Mouse (Mus musculus): ENCODE results near the gene Camp.

The Camp gene

DNA sequence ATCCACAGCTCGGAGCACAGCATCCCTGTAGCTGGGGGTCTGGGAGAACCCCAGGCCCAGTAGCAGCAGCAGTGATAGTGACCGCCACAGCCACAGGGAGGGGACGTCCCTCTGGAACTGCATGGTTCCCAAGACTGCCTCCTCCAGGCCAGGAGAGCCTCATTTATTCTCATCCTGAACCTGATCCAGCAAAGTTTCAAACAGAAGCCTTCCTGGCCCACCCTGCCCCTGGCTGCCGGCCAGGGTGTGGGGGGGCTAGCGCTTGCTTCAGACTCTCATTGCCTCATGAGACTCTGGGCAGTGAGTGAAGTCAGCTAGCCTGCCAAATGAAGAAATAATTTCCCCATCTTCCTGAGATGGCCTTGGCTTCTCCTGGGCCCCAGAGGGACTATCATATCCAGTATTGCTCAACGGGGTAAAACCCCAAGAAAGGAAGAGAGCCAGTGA, at the start of gene Camp:
TSS of gene Camp (minus strand) at position 306 of the 447 bp plus-strand sequence.
- DNase-seq (ENCODE audit: low spot score in 2 of 2) = no peak

DNA sequence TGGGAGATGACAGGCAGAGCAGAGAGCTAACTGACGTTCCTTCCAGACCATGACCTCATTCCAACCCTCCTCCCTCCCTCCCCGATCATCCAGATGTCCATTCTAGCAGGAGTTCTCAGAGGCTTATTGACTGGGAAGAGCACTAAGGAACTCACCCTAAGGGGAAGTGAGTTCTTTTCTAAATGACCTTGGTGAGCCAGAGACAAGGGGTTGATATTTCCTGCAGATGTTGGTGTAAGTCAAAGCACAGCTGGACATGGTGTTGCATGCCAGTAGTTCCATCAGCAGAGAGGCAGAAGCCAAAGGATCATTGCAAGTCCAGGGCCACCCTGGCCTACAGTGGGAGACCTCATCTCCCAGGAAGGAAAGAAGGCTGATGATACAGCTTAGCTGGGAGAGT, 48.6 kb upstream of the Camp start:
- DNase-seq (ENCODE audit: low spot score in 2 of 2) = no peak

DNA sequence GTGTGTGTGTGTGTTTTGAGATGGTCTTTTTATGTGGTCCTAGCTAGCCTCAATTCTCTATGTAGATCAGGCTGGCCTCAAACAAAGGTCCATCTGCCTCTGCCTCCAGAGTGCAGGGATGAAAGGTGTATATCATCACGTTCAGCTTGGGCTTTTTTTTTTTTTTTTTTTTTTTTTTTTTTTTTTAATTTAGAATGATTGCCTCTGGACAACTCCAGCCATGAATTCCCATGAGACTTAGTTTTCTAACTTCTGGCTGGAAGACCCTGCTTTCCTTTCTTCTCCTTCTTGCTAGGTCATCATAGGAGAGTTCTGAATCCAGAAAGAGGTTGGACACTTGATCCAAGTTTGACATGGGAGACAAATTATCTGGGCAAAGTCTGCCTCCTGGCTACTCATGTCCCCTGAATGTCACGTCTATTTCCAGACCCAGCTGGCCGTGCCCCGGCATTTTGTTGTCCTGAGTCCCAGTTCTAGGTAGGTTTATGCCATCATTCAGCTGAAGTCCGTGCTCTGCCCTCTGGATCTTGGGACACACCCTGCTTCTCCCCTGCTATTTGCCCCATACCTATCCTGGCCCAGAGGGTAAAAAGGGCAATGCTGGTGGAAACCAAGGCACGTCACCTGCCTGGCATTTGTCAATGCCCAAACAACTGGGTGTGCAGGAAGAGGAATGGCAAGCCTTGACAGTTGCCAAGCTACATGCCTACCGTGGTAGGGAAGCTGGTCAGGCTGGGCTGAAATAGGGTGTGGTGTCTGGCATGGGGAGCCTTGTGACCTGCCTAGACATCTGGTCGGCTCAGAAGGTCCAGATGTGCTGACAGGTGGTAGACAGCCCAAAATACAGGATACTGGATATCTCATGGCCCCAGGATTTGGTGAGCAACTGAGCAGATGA, 47.1 kb upstream of the Camp start:
- no peak for DNase-seq (ENCODE audit: low spot score in 2 of 2)

DNA sequence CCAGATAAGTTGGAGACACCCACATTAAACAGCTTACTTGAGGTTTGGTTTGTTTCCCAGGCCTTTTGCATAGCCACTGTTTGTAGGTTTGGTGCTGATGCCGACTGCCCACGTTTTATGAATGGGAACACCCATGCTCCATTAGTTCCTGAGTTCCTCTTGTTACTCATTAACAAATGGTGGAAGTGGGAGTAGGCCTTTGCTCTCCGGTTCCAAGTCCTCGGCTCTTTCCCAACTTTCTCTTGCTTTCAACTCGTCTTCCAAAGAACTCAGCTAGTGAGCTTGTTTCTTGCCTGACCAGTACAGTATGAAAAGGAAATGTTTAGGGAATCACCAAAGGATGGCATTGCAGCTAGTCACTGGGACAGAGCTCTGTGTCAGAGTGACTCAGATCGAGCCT, 46.2 kb upstream of the Camp start:
- DNase-seq (ENCODE audit: low spot score in 2 of 2) = no peak

DNA sequence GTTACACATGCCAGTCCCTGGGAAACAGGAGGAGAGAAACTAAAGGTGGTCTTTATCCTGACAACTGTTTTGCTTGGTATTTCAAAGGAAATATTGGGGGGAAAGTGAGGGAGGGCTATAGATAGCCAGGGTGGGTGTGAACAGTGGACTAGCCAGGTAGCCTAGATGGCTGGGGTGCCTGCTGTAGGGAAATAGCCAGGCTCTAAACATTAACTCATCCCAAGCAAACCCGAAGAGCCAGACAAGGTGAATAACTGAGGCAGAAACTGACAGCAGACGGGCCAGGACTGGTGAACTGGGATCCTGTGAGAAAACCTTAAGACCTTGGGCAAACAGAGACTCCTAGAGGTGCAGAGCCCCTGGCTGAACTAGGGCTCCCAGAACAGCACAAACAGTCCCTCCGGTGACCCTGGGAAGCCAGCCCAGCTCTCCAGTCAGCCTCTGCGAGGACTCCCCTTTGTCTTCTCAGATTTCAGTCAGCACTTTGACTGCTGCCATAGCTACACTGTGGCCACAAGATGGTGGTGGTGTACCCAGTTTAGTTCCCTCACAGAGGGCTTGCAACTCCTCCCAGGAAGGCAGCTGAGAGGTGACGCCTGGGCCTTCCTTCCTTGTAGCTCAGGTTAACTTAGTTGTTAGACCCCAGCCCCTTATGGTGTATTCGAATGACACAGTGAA, 45.1 kb upstream of the Camp start:
- DNase-seq (ENCODE audit: low spot score in 2 of 2) = peak in 1 of 2 experiments; percentile 28

DNA sequence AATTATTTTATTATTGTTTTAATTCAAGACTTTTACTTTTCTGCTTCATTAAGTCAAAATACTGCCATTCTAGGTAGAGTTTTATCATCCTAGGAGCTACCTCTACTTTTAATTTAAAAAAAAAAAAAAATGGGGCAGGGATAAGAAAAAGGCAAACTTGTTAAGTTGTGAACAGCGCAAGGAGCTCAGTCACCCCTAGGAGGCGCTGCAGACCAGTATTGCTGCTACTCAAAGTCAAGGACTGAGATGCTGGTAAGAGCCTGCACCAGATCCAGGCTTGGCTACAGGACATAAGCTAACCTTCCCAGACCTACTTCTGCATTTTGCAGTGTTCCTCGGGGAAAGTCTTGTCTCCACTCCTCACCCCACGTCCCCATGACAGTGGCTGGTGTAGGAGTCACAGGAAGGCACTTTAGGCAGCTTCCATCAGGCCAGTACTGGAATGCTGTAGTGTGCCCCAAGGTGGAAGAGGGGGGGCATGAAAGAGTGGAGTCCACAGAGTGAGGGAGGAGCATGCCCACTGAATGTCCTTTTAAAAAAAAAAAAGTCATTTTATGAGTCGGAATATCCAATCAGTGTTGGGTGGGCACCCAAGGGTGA, 43.3 kb upstream of the Camp start:
- peak; percentile 43 to 64 for DNase-seq (ENCODE audit: low spot score in 2 of 2)

DNA sequence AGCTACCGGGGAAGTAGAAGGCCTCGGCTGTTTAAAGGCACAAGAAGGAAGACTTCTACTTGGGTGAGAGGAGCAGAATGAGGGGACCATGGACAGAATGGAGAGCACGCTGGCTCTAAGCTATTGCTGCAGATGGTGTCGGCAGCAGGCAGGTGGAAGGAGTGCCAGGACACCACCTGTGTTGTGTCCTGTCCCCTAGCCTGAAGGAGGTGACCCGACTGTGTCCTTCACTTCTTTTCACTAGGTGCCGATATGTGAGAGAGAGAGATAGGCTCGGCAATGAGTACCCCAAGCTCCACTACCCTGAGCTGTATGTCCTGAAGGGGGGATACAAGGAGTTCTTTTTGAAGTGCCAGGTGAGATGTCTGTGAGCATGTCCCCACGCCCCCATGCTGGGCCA, 42.1 kb upstream of the Camp start:
- no peak for DNase-seq (ENCODE audit: low spot score in 2 of 2)

DNA sequence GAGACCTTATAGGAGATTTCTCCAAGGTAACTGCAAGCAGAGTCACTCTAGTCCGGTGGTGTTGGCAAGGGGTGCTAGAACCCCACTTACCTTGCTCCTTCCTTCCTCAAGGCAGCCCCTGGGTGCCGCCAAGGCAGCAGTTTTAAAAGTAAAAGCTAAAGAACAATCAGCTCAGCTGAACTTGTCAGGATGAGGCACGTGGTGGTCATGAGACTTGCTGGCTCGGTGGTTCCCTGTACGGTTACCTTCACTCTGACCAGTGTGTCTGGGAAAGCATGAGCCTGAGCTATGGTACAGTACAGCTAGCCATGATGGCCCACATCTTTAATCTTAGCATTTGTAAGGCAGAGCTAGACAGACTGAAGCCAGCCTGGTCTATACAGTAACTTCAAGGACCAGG, 37.9 kb upstream of the Camp start:
- no peak for DNase-seq (ENCODE audit: low spot score in 2 of 2)

DNA sequence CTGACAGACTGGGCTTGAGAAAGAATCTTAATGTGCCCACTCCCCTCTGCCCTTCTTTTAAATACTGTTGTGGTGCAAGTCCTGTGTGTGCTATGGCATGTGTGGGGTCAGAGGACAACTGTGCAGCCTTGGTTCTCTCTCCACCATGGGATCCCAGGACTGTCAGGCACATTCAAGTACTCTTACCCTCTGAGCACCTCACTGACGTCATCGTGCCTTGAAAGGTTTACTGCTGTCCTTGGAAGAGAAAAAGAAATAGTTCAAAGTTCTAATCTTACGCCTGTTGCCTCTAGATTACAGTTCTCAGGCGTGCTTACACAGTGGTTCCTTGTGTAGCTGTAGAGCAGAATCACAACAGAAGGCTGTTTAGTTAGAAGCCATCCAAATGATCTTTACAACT, 36.8 kb upstream of the Camp start:
- DNase-seq (ENCODE audit: low spot score in 2 of 2) = no peak

DNA sequence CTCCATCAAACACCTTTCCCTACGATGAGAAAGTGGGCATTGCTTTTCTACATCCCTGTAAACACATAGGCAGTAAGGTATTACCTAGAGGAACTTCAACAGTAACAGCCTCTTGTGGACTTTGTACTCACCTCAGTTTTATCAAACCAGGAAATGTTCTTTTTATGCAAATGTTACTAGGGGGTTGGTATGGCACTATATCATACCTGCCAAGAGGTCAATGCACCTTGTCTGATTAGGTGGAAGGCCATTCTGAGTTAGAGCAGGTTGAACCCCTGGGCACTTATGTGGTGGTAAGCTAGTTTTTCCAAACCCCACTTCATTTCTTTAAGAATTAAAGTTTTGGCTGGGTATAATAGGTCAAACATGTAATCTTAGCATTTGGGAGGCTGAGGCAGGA, 29.9 kb upstream of the Camp start:
- no peak for DNase-seq (ENCODE audit: low spot score in 2 of 2)

DNA sequence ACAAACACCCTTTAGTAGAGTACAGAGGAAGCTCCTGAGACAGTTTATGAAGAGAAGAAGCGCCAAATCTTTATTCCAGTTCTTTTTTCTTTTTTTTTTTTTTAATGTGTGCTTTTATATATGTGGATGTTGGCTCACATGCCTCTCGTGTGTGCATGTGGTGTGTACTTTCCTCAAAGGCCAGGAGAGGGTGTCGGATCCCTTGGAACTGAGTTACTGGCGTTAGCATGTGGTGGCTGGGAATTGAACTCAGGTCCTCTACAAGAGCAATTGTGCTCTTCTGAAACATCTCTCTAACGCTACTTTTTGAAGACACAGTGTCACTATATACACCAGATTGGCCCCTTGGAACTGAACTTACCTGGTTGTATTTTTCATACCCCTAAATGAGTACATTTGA, 28.2 kb upstream of the Camp start:
- no peak for DNase-seq (ENCODE audit: low spot score in 2 of 2)

DNA sequence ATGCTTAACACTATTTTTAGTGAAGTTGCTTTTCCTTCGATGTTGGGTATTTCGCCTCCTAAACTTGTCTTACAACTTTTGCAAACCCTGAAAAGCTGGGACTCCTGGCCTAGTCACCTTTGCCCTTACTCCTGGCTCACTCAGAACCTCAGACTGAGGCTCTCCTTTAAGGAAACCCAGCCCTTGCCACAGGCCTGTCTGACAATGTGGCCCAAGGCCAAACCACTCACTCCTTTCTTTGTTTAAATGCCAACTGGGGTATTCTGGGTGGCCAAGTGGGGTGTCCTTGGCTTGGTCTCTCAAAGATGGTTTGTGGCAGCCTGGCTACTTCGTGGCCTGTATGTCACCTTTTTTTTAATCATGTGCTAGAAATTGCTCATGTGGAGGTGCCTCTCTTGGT, 27.3 kb upstream of the Camp start:
- no peak for DNase-seq (ENCODE audit: low spot score in 2 of 2)

DNA sequence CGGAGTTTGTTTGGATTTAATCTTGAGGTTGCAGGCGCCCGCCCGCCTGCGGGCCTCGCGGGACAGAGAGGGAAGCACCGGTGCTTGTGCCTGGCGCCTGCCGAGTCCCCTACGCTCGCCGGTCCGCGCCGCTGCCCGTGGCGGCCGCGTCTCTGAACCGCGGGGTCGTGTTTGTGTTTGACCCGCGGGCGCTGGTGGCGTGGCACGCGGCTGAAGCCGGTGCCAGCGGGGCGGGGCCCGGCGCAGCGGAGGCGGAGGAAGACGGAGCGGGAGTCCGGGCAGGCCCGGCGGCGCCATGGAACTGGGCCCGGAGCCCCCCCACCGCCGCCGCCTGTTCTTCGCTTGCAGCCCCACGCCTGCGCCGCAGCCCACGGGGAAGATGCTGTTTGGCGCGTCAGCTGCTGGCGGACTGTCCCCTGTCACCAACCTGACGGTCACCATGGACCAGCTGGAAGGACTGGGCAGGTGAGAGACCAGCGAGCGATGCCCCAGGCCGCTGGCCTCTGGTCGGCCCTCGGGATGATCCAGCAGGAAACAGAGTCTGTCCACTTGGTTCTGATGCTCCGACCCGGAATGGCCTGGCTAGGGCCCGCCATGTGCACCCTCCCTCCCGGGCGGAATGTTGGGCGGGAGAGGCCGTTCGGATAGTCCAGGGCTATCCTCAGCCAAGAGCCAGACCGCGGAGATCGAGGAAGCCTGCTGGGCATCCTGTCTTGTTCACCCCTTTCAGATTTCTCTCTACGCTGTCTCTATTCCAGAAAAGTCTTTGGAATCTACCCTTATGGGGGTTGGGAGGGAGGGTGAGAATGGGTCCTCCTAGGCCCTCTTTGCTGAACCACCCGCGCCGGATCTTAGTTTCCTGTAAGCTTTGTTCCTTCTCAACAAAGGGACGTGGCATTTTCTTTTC, 26.5 kb upstream of the Camp start:
- DNase-seq (ENCODE audit: low spot score in 2 of 2) = peak in 1 of 2 experiments; percentile 48

DNA sequence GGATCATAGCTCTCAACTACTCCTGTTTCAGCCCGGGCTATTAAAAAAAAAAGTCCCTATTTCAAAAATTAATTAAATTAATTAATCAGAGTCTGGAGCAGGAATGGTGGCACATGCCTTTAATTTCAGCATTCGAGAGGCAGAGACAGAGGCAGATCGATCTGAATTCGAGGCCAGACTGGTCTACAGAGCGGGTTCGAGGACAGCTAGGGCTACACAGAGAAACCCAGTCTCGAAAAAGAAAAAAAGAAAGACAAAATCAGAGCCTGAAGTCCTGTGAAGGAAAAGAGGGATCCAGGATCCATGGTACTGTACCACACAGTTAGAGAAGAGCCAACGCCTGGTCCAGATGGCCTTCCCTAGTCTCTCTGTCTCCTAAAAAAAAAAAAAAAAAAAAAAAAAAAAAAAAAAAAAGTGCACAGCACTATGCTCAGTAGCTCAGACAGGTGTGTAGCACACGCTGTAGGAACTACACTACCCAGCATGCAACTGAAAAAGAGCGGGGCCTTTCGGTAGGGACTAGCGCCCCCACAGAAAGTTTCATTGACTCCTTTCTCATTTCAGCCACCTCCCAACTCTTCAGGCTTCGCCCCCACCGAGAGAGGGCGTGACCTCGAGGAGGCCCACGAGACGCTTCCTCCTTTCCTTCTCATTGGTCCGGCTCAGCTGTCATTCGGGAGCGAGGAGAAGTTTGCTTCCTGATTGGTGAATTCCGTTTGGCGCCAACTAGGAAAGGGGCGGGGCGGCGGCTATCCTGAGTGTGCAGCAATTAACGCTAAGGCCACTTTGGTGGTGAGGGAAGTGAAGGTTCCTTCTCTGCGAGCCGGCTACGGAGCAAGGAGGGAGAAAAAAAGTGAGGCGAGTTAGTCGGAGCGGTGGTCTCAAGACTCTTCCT, 25.6 kb upstream of the Camp start, which contains the start of gene Cdc25a:
TSS of gene Cdc25a (plus strand) at position 783 of the 895 bp plus-strand sequence.
- peak; percentile 92 to 93 for DNase-seq (ENCODE audit: low spot score in 2 of 2)

DNA sequence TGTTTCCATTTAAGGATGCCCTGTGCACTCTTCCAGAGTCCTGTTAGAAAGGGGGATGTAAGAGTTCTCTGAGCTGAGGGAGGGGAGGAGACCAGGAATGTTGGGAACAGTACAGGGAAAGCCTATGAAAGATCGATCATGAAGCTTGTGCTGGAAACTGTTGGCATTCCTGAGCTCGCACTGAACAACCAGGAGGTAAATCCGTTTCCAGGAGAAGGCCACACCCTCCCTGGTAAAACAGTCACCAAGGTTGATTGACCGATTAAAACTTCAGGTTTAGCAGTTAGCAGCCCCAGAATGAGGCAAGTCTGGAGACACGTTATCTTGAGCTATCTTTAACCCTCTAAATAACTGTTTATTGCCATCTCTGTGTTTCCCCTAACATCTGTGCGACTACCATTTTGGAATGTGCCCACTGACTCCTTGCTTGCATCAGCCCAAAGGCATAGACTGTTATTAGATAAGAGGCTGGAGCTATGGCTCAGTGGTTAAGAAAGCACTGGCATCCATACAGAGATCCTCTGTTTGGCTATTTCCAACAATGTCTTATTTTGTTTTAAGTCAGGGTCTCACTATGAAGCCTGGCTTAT, 21.7 kb upstream of the Camp start:
- no peak for DNase-seq (ENCODE audit: low spot score in 2 of 2)

DNA sequence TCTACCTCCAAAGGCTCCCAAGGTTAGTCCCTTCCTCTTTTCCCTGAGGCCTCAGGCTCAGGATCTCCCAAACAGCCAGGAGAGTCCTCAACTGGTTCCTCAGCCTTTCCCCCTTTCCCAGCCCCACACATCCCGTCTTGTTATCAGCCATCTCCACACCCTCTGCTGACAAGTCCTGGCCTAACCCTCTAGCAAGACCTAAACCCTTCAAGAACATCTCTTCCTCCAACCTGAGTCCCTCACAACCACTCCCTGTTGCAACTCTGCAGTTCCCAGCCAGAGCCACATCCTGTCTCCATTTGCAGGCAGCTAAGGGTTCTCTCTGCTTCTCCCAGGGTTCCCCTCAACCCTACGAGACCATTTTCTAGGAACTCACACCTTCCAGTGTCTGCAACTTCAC, 16.8 kb upstream of the Camp start:
- no peak for DNase-seq (ENCODE audit: low spot score in 2 of 2)

DNA sequence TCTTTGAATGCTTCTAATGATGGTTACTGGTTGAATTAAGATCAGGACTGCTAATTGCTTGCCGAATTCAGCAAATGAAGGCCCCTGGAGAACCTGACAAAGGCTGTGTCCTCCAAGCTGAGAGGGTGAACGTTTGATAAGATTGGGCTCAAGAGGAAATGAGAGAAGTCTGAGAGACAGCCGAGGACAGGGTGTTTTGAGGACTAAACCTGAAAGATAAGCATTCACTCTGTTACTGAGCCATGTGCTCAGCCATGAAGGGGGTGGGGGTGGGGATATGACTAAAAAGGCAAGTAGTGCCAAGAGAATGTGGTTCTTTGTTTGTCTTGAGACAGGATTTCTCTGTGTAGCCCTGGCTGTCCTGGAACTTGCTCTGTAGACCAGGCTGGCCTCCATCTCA, 13.7 kb upstream of the Camp start:
- DNase-seq (ENCODE audit: low spot score in 2 of 2) = no peak

DNA sequence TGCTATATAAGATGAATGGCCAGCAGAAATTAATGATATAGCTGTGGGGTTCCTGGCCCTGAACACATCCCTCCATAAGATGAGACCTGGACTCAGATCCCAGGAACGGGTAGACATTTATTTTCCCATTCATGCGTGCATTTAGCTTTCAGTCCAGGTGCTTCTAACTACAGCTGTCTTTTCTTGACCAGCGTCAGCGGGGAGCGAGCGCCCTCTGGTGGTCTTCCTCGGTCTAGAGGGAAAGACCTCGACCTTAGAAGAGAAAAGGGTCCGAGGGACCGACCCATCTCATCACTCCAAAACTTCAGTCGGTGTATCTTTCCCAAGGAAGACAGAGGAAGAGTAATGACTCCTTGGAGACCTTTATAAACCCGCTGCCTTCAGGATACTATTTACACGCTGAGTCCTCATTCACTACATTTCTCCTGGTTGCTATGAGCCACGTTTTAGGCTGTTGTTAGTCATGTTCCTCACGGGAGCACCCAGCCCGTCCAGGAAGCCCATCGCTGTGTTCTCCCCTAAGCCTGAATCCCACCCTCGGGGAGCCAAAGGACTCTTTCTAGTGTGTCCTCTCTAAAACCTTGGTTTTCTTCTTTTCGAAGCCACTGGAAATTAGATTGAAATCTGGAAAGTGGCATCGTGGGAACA, 13.1 kb upstream of the Camp start:
- DNase-seq (ENCODE audit: low spot score in 2 of 2) = peak; percentile 64 to 80

DNA sequence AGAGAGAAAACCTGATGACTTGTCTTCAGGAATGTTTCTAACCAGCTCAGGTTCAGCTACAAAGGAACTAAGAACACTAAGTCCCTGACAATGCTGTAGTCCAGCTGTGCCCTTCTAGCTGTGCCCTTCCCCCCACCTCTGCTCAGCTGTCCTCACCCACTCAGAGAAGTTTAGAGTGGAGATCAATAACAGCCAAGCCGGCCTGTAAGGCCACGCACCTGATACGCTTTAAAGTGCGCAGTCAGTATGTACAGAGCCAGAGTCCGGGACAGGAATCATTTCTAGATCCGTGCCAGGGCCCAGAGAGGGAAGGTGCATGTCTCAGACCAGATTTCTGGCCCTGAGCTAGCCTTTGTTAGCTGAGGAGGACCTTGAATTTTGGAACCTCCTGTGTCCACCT, 6.5 kb upstream of the Camp start:
- DNase-seq (ENCODE audit: low spot score in 2 of 2) = no peak

DNA sequence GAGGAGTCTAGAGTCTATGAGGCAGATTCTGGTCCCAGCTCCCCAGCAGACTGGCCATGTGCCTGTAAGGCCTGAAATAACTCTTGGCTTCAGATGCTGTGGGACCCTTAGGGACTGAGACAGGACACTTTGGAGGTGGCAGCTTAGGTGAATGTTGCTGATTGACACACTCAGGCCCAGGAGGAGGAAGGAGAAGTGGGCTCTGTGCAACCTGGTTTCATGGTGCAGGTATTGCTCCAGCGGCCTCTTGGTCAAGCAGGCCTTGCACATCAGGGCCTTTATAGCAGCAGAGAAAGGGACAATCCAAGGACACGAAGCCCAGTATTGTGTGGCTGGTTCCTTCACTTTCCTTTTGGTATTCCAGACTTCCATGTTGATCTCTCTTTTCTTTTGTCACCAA, 4.9 kb upstream of the Camp start:
- DNase-seq (ENCODE audit: low spot score in 2 of 2) = no peak
